Mouse (Mus musculus): ENCODE measurements around the gene Col18a1. TPM values are rescaled to one million over a fixed set of nuclear protein-coding genes. Genes with fewer than 3 reads are reported as not detected.

Gene Col18a1
- 1.3 TPM for total RNA-seq (2023)

GRCm38 (mm10) chr10:77165963-77166717, at the start of gene Col18a1:
TSS of gene Col18a1 (minus strand) at chr10:77166548.

GRCm38 (mm10) chr10:77031768-77032375, 134.5 kb downstream of the Col18a1 start, which contains the start of gene Slc19a1:
TSS of gene Slc19a1 (plus strand) at chr10:77032241.

Other genes starting within 250 kb of the Col18a1 start
- 18.1 TPM for gene Pcbp3, start 204.7 kb downstream of the Col18a1 start, total RNA-seq (2023)
- 24.4 TPM for gene Slc19a1, start 134.3 kb downstream of the Col18a1 start, total RNA-seq (2023)
- 31.5 TPM for gene Pofut2, start 92.7 kb upstream of the Col18a1 start, total RNA-seq (2023)

All from CD4-positive naive resting alpha-beta T cell, adult 57 days (primary cell).